ENCODE assay signal across 9 mouse cellular contexts in the genomic region with DNA sequence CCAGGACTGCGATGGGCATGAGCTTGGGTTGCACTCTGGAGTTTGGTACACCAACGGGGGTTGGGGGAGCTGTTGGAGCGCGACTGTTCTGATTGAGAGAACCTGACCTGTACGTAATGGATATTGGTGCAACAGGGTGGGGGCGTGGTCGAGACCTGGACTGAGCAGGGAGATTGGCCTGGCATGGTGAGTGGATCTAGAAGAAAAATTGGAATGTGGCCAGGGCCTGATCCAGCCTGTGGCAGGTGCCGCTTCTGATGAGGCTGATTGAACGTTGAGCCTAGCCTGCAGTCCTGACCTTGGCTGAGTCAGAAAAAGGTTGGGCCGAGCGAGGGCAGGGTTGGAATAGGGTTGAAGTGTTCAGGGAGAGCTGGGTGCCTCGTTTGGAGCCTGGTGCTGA. TPM values are rescaled to one million over a fixed set of nuclear protein-coding genes. Genes with fewer than 3 reads are reported as not detected.
DNase-seq lines count a peak whose midpoint lies in the region; ATAC-seq and TF ChIP-seq lines count a peak whose summit lies in the region.
"Had no signal": no experiment of that assay in that cellular context is flagged by ENCODE, and none has a peak within 500 bp of the region (broad histone marks: within the 10 kb centered on the region; RNA-seq: fewer than 3 reads in every experiment).

No protein-coding gene starts in this region.

- no peak overlapping the region for H3K27ac ChIP-seq in lung, embryonic 15.5 days
- no peak overlapping the region for H3K27ac ChIP-seq in embryonic facial prominence, embryonic 15.5 days (replicated peaks)
- no peak overlapping the region for H3K27ac ChIP-seq in kidney, embryonic 15.5 days
- 0 out of 2 replicates have a peak overlapping the region, but pooled peaks have one; percentile 2 for H3K27ac ChIP-seq in small intestine, adult 2 months (ENCODE audit: insufficient read depth, low read depth, low read length)
- H3K27ac ChIP-seq: heart, adult 2 months had no signal

- no peaks in the 10 kb centered on the region for H3K36me3 ChIP-seq in lung, embryonic 15.5 days
- no peaks in the 10 kb centered on the region for H3K36me3 ChIP-seq in embryonic facial prominence, embryonic 15.5 days
- no peaks in the 10 kb centered on the region for H3K36me3 ChIP-seq in kidney, embryonic 15.5 days
- no peaks in the 10 kb centered on the region for H3K36me3 ChIP-seq in small intestine, adult 2 months (ENCODE audit: control insufficient read depth, insufficient read depth, low read length)

- DNase-seq in lung, postnatal 4 days, result no peak
- no peak for DNase-seq in thymus, postnatal 14 days
- DNase-seq in left cerebral cortex, adult 18-20 months (ENCODE audit: low spot score in 2 of 2), result no peak
- DNase-seq: heart, adult 2 months had no signal

- TF ChIP-seq CTCF in small intestine, adult 2 months (IDR thresholded peaks at IDR 0.05; ENCODE audit: extremely low read depth, insufficient read length, insufficient replicate concordance, low read depth, low read length), result no peak

- peaks cover 14% of the 10 kb centered on the region for H3K27me3 ChIP-seq in lung, embryonic 15.5 days
- peaks cover 19% of the 10 kb centered on the region; the same call in 1 of the 2 replicates for H3K27me3 ChIP-seq in embryonic facial prominence, embryonic 15.5 days
- peaks cover 17% of the 10 kb centered on the region for H3K27me3 ChIP-seq in kidney, embryonic 15.5 days
- H3K27me3 ChIP-seq in small intestine, adult 2 months (ENCODE audit: control insufficient read depth, insufficient read depth, low read length), result no peaks in the 10 kb centered on the region; the same call in 1 of the 2 replicates

- H3K4me3 ChIP-seq in lung, embryonic 15.5 days, result no peak overlapping the region
- peak overlapping the region; percentile 49; the same call in 1 of the 2 replicates for H3K4me3 ChIP-seq in embryonic facial prominence, embryonic 15.5 days (replicated peaks)
- peak overlapping the region; percentile 53 for H3K4me3 ChIP-seq in kidney, embryonic 15.5 days (replicated peaks)
- H3K4me3 ChIP-seq in small intestine, adult 2 months (ENCODE audit: low read depth, low read length), result no peak overlapping the region; the same call in 1 of the 2 replicates
- H3K4me3 ChIP-seq: heart, adult 2 months had no signal

- peaks cover 14% of the 10 kb centered on the region for H3K4me1 ChIP-seq in lung, embryonic 15.5 days
- H3K4me1 ChIP-seq in embryonic facial prominence, embryonic 15.5 days, result peaks cover 16% of the 10 kb centered on the region
- peaks cover 18% of the 10 kb centered on the region for H3K4me1 ChIP-seq in kidney, embryonic 15.5 days
- peaks cover 13% of the 10 kb centered on the region for H3K4me1 ChIP-seq in small intestine, adult 2 months (ENCODE audit: control insufficient read depth, insufficient read depth, insufficient read length, low read length)

- H3K4me2 ChIP-seq in lung, embryonic 15.5 days, result peak overlapping the region; percentile 94
- H3K4me2 ChIP-seq in embryonic facial prominence, embryonic 15.5 days (replicated peaks), result peak overlapping the region; percentile 92; the same call in 1 of the 2 replicates
- H3K4me2 ChIP-seq in kidney, embryonic 15.5 days, result peak overlapping the region; percentile 94

- no peak for ATAC-seq in lung, embryonic 15.5 days (ENCODE audit: borderline replicate concordance, extremely low read depth, low FRiP score, low TSS enrichment)
- no peak for ATAC-seq in embryonic facial prominence, embryonic 15.5 days (ENCODE audit: insufficient number of reproducible peaks, low FRiP score, low TSS enrichment, low read depth)
- no peak for ATAC-seq in kidney, embryonic 15.5 days (replicated peaks; ENCODE audit: low FRiP score)
- no peak for ATAC-seq in inflammation-experienced regulatory T-cells, adult 6 months

- H3K9ac ChIP-seq in lung, embryonic 15.5 days, result no peak overlapping the region
- H3K9ac ChIP-seq in embryonic facial prominence, embryonic 15.5 days, result no peak overlapping the region
- H3K9ac ChIP-seq in kidney, embryonic 15.5 days, result no peak overlapping the region

- 18% methylated on average over 12 of the region's 12 CpGs for WGBS in lung, embryonic 15.5 days
- WGBS in embryonic facial prominence, embryonic 15.5 days, result 20% methylated on average over 12 of the region's 12 CpGs
- 16% methylated on average over 12 of the region's 12 CpGs for WGBS in kidney, embryonic 15.5 days
- WGBS in small intestine, adult 2 months, result 10% methylated on average over 12 of the region's 12 CpGs

- TF ChIP-seq POLR2A in small intestine, adult 2 months (IDR thresholded peaks at IDR 0.05; ENCODE audit: low read depth, low read length), result no peak

- no peaks in the 10 kb centered on the region for H3K9me3 ChIP-seq in lung, embryonic 15.5 days
- no peaks in the 10 kb centered on the region for H3K9me3 ChIP-seq in embryonic facial prominence, embryonic 15.5 days (replicated peaks)
- no peaks in the 10 kb centered on the region for H3K9me3 ChIP-seq in kidney, embryonic 15.5 days (replicated peaks)

RNA-seq across cellular contexts. Expression of gene Srrm3, which starts 29.3 kb away (rescaled TPM):
- 0.20 and 0.64 TPM in 2 replicates for polyA plus RNA-seq in lung, embryonic 15.5 days (2015; fragmentation: Nextera tagmentation; extraction: Ambion mirVana)
- 0.83 and 1.1 TPM in 2 replicates for polyA plus RNA-seq in embryonic facial prominence, embryonic 15.5 days (2015; fragmentation: Nextera tagmentation; extraction: Ambion mirVana)
- polyA plus RNA-seq in kidney, embryonic 15.5 days (2015; fragmentation: Nextera tagmentation; extraction: Ambion mirVana), result 0.55 and 1.2 TPM in 2 replicates
- polyA plus RNA-seq in small intestine, adult 2 months (2012; rRNA removed), result 0.19 and 0.42 TPM in 2 replicates
- not detected for polyA plus RNA-seq in inflammation-experienced regulatory T-cells, adult 6 months (2017; shearing (Covaris generic))
- 10 to 100 TPM; 94.9 to 95.4 TPM for total RNA-seq in left cerebral cortex, adult 18-20 months (2021)
- total RNA-seq: heart, adult 2 months had no signal
- polyA plus RNA-seq: heart, adult 2 months had no signal

RNA-seq across cellular contexts. Expression of gene Hspb1, which starts 51.7 kb away (rescaled TPM):
- 114 and 129 TPM in 2 replicates for polyA plus RNA-seq in lung, embryonic 15.5 days (2015; fragmentation: Nextera tagmentation; extraction: Ambion mirVana)
- polyA plus RNA-seq in embryonic facial prominence, embryonic 15.5 days (2015; fragmentation: Nextera tagmentation; extraction: Ambion mirVana), result 803 and 821 TPM in 2 replicates
- polyA plus RNA-seq in kidney, embryonic 15.5 days (2015; fragmentation: Nextera tagmentation; extraction: Ambion mirVana), result 70.0 and 72.9 TPM in 2 replicates
- polyA plus RNA-seq in small intestine, adult 2 months (2012; rRNA removed), result 91.6 and 121 TPM in 2 replicates
- under 1 TPM in 1 of 3 experiments, not detected in 2; 0.82 TPM for polyA plus RNA-seq in inflammation-experienced regulatory T-cells, adult 6 months (2017; shearing (Covaris generic))
- 10 to 100 TPM; 16.5 to 31.4 TPM for total RNA-seq in left cerebral cortex, adult 18-20 months (2021)

RNA-seq across cellular contexts. Expression of gene Mdh2, which starts 57.7 kb away (rescaled TPM):
- polyA plus RNA-seq in lung, embryonic 15.5 days (2015; fragmentation: Nextera tagmentation; extraction: Ambion mirVana), result 452 and 462 TPM in 2 replicates
- 475 and 482 TPM in 2 replicates for polyA plus RNA-seq in embryonic facial prominence, embryonic 15.5 days (2015; fragmentation: Nextera tagmentation; extraction: Ambion mirVana)
- 568 and 588 TPM in 2 replicates for polyA plus RNA-seq in kidney, embryonic 15.5 days (2015; fragmentation: Nextera tagmentation; extraction: Ambion mirVana)
- 1,632 and 2,398 TPM in 2 replicates for polyA plus RNA-seq in small intestine, adult 2 months (2012; rRNA removed)
- 100 to 1,000 TPM; 604 to 659 (median 643) TPM for polyA plus RNA-seq in inflammation-experienced regulatory T-cells, adult 6 months (2017; shearing (Covaris generic))
- total RNA-seq in left cerebral cortex, adult 18-20 months (2021), result 100 to 1,000 TPM; 431 to 433 TPM

RNA-seq across cellular contexts. Expression of gene Styxl1, which starts 57.8 kb away (rescaled TPM):
- polyA plus RNA-seq in lung, embryonic 15.5 days (2015; fragmentation: Nextera tagmentation; extraction: Ambion mirVana), result 0.24 and 0.57 TPM in 2 replicates
- 1.9 and 3.1 TPM in 2 replicates for polyA plus RNA-seq in embryonic facial prominence, embryonic 15.5 days (2015; fragmentation: Nextera tagmentation; extraction: Ambion mirVana)
- 0.17 and 0.39 TPM in 2 replicates for polyA plus RNA-seq in kidney, embryonic 15.5 days (2015; fragmentation: Nextera tagmentation; extraction: Ambion mirVana)
- 0.15 and 0.19 TPM in 2 replicates for polyA plus RNA-seq in small intestine, adult 2 months (2012; rRNA removed)
- 1 to 10 TPM in 1 of 3 experiments, under 1 TPM in 1, not detected in 1; 0.68 to 2.6 TPM for polyA plus RNA-seq in inflammation-experienced regulatory T-cells, adult 6 months (2017; shearing (Covaris generic))
- not detected for total RNA-seq in left cerebral cortex, adult 18-20 months (2021)
- total RNA-seq: heart, adult 2 months had no signal

Comparison
In these comparisons a context has a peak if more than half of its experiments do, and no peak if none do; other contexts are left out.
1. H3K4me3 ChIP-seq: peak in embryonic facial prominence, embryonic 15.5 days (single experiment) and kidney, embryonic 15.5 days (single experiment); none in lung, embryonic 15.5 days (single experiment) and small intestine, adult 2 months (single experiment).
2. RNA of gene Hspb1, which starts 51.7 kb away (polyA plus RNA-seq): 803 to 821 TPM in embryonic facial prominence, embryonic 15.5 days, 114 to 129 TPM in lung, embryonic 15.5 days, 91.6 to 121 TPM in small intestine, adult 2 months and 70.0 to 72.9 TPM in kidney, embryonic 15.5 days; 0.82 TPM in inflammation-experienced regulatory T-cells, adult 6 months; every median in the first group is over 10 times any median in the second.
3. Peak in every context shown above with its lines, with median percentiles within 50 percentile points of each other: H3K4me2 ChIP-seq.